Mouse (Mus musculus) forebrain, embryonic 14.5 days (tissue): ENCODE measurements around the gene Srebf2. TPM values are rescaled to one million over a fixed set of nuclear protein-coding genes. Genes with fewer than 3 reads are reported as not detected.

Experiments
- ATAC-seq: fragments of 200-750 bp; cut with Nextera tagmentation; 2 replicates; pipeline ENCODE4 v1.8.0; 2017; ENCODE audit warnings: mild to moderate bottlenecking, moderate library complexity
- DNase-seq: peaks from one replicate; pipeline ENCODE4 v3.0.0-alpha.2; 2015; ENCODE audit warnings: low spot score
- H3K27ac ChIP-seq: fragments of 300-500 bp; sonication (generic); 2 replicates; pipeline ENCODE4 v1.5.1; 2014; ENCODE audit warnings: low read depth, mild to moderate bottlenecking, control low read depth, low read length, moderate library complexity
- H3K27me3 ChIP-seq: fragments of 300-500 bp; sonication (generic); replicated peaks from 2 replicates; pipeline ENCODE4 v1.6.1; 2014; ENCODE audit warnings: low read length, control low read depth, mixed read lengths; ENCODE audit not compliant: control insufficient read depth, insufficient read depth
- H3K36me3 ChIP-seq: fragments of 300-500 bp; sonication (generic); 2 replicates; pipeline ENCODE4 v1.6.1; 2014; ENCODE audit warnings: low read length, control low read depth; ENCODE audit not compliant: control insufficient read depth, insufficient read depth
- H3K4me1 ChIP-seq: fragments of 300-500 bp; sonication (generic); 2 replicates; pipeline ENCODE4 v1.6.1; 2014; ENCODE audit warnings: antibody characterized with exemption, low read length, control low read depth; ENCODE audit not compliant: control insufficient read depth, insufficient read depth
- H3K4me2 ChIP-seq: fragments of 300-500 bp; sonication (generic); 2 replicates; pipeline ENCODE4 v1.6.1; 2014; ENCODE audit warnings: mild to moderate bottlenecking, control low read depth, low read length
- H3K4me3 ChIP-seq: fragments of 300-500 bp; sonication (generic); 2 replicates; pipeline ENCODE4 v1.5.1; 2014; ENCODE audit warnings: low read depth, low read length, control low read depth
- H3K9ac ChIP-seq: fragments of 300-500 bp; sonication (generic); 2 replicates; pipeline ENCODE4 v1.6.1; 2014; ENCODE audit warnings: mild to moderate bottlenecking, low read length, control low read depth, moderate library complexity
- H3K9me3 ChIP-seq: fragments of 300-500 bp; sonication (generic); replicated peaks from 2 replicates; pipeline ENCODE4 v1.6.1; 2016; ENCODE audit warnings: low read length, control low read depth, mixed read lengths; ENCODE audit not compliant: control insufficient read depth
- WGBS: fragments of 180-500 bp; shearing (Covaris S2); extraction: QIAGEN DNeasy Blood & Tissue Kit; methylation state at CpG from one replicate; pipeline ENCODE4 v1.1.7; 2014; 5-methylcytosine and 5-hydroxymethylcytosine counted together
- polyA plus RNA-seq: library from polyadenylated mRNA; unstranded; fragments of >200 nt; fragmentation: Nextera tagmentation; extraction: Ambion mirVana; gene quantifications from 2 replicates; pipeline ENCODE4 v1.2.1, GENCODE M21; 2014

Gene Srebf2
- polyA plus RNA-seq, 1 experiment from 2014 or later, result 99.6 TPM

DNA sequence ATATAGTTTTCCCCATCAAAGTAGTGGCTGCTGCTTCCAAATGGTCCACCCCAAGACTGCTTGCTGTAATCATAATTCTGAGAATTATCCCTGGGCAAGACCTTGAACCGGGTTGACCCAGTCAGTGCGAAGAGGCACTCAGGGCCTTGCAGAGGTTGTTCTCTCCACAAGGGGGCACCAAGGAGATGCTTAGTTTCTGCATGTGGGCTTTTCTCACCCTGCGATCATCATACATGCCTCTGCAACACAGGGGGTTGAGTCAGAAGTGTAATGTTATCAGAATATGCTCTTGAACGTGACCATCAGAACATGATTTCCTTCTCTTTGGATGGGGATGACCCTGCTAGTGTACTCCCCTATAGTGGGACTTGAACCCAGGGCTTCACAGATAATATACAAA lies 8.4 kb upstream of the Srebf2 start:
- H3K9ac ChIP-seq, result no peak overlapping the region
- H3K4me1 ChIP-seq, result no peaks in the 10 kb centered on the region
- ATAC-seq, result no peak; the same call in 1 of the 2 replicates
- H3K27me3 ChIP-seq, result no peaks in the 10 kb centered on the region
- H3K4me2 ChIP-seq, result no peak overlapping the region
- H3K9me3 ChIP-seq, result no peaks in the 10 kb centered on the region
- peak; percentile 81 for DNase-seq
- H3K4me3 ChIP-seq, result no peak overlapping the region
- no peak overlapping the region for H3K27ac ChIP-seq
- WGBS, result 48% methylated on average over 4 of the region's 4 CpGs
- H3K36me3 ChIP-seq, result peaks cover 12% of the 10 kb centered on the region

DNA sequence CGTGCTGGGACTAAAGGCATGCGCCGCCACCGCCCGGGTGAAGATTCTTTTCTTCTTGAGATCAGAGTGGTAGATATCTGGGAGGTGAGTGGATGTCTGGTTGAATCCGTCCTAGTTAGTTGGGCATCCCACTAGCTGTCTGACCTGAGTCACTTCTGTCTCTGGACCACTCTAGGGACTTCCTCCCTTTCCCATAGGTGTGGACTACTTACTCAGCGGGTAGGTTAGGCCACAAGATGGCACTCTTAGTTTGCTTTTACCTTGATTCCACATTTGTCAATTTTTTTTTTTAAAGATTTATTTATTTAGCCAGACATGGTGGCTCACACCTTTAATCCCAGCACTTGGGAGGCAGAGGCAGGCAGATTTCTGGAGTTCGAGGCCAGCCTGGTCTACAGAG lies 7.8 kb upstream of the Srebf2 start:
- no peak overlapping the region for H3K9ac ChIP-seq
- 0 out of 2 replicates have a peak, but pooled peaks cover 3% of the 10 kb centered on the region for H3K4me1 ChIP-seq
- 89% methylated on average over 8 of the region's 8 CpGs for WGBS
- H3K27ac ChIP-seq, result no peak overlapping the region
- H3K27me3 ChIP-seq, result no peaks in the 10 kb centered on the region
- no peak overlapping the region for H3K4me3 ChIP-seq
- no peaks in the 10 kb centered on the region for H3K9me3 ChIP-seq
- no peak for ATAC-seq
- H3K36me3 ChIP-seq, result peaks cover 12% of the 10 kb centered on the region
- H3K4me2 ChIP-seq, result no peak overlapping the region
- peak; percentile 40 for DNase-seq

DNA sequence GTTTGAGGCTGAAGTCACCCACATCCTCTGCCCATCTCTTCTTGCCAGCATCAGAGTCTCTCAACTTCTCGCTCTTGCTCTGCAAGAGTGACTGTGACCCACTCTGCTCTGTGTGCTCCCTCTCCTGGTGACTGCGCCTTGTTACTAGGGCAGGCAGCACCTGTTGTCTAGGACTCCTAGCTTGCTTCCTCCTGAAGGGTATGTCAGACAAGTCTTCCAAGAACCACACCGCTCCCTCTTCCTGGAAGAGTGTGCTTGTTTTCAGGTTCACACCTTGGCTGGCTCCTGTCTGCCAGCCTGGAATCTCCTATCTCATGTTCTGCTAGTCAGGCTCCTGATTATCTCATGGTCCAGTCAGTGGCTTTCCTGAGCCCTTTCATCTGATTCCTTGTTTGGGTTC lies 6.6 kb upstream of the Srebf2 start:
- H3K4me2 ChIP-seq, result no peak overlapping the region
- H3K4me1 ChIP-seq, result 0 out of 2 replicates have a peak, but pooled peaks cover 3% of the 10 kb centered on the region
- no peak overlapping the region for H3K4me3 ChIP-seq
- H3K27me3 ChIP-seq, result no peaks in the 10 kb centered on the region
- 91% methylated on average over 3 of the region's 3 CpGs for WGBS
- no peaks in the 10 kb centered on the region for H3K9me3 ChIP-seq
- no peak overlapping the region for H3K27ac ChIP-seq
- DNase-seq, result no peak
- ATAC-seq, result no peak
- H3K36me3 ChIP-seq, result peaks cover 12% of the 10 kb centered on the region
- no peak overlapping the region for H3K9ac ChIP-seq

DNA sequence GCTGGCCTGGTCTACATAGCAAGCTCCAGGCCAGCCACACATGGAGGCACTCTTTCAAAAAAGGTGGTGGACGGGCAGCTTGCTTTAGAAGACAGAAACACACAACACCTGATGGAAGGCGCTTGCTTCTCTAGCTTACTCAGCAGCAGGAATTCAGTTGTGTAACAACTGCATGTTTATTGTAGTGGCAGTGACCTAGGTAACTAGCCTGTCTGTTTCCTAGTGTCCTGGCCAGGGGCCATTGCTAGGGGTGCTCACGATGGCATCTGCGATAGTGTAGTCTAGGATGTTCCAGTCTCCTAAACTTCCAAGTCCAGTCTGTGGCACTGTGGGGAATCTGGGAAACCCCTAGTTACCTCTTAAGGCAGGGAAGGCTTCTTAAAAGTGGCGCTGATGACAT lies 2.8 kb upstream of the Srebf2 start:
- no peak overlapping the region for H3K4me2 ChIP-seq
- ATAC-seq (no peak), DNase-seq (no peak)
- peaks cover 21% of the 10 kb centered on the region for H3K4me1 ChIP-seq
- no peak overlapping the region for H3K4me3 ChIP-seq
- no peak overlapping the region for H3K9ac ChIP-seq
- H3K9me3 ChIP-seq, result no peaks in the 10 kb centered on the region
- 78% methylated on average over 5 of the region's 5 CpGs for WGBS
- peaks cover 9% of the 10 kb centered on the region for H3K36me3 ChIP-seq
- H3K27me3 ChIP-seq, result no peaks in the 10 kb centered on the region
- H3K27ac ChIP-seq, result peak overlapping the region; percentile 15; the same call in 1 of the 2 replicates

DNA sequence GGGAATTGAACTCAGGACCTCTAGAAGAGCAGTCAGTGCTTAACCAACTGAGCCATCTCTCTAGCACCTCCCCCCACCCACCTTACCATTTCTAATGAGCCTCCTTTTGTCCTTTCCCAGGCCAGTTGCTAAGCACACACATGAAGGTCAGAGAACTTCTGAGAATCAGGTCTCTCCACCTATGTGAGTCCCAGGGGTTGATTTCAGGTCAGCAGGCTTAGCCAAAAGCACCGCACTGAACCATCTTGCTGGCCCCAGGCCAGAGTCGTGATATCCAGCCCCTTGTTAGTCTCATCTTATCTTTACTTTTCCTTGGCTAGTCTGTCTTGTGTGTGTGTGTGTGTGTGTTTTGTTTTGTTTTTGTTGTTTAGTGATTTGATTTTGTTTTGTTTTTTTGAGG lies 1.6 kb upstream of the Srebf2 start:
- H3K9ac ChIP-seq, result no peak overlapping the region
- H3K27ac ChIP-seq, result peak overlapping the region; percentile 95
- peaks cover 9% of the 10 kb centered on the region for H3K36me3 ChIP-seq
- DNase-seq, result no peak
- H3K4me2 ChIP-seq, result no peak overlapping the region
- H3K9me3 ChIP-seq, result no peaks in the 10 kb centered on the region
- peaks cover 25% of the 10 kb centered on the region for H3K4me1 ChIP-seq
- 38% methylated on average over 2 of the region's 2 CpGs for WGBS
- no peaks in the 10 kb centered on the region for H3K27me3 ChIP-seq
- H3K4me3 ChIP-seq, result no peak overlapping the region
- no peak for ATAC-seq

DNA sequence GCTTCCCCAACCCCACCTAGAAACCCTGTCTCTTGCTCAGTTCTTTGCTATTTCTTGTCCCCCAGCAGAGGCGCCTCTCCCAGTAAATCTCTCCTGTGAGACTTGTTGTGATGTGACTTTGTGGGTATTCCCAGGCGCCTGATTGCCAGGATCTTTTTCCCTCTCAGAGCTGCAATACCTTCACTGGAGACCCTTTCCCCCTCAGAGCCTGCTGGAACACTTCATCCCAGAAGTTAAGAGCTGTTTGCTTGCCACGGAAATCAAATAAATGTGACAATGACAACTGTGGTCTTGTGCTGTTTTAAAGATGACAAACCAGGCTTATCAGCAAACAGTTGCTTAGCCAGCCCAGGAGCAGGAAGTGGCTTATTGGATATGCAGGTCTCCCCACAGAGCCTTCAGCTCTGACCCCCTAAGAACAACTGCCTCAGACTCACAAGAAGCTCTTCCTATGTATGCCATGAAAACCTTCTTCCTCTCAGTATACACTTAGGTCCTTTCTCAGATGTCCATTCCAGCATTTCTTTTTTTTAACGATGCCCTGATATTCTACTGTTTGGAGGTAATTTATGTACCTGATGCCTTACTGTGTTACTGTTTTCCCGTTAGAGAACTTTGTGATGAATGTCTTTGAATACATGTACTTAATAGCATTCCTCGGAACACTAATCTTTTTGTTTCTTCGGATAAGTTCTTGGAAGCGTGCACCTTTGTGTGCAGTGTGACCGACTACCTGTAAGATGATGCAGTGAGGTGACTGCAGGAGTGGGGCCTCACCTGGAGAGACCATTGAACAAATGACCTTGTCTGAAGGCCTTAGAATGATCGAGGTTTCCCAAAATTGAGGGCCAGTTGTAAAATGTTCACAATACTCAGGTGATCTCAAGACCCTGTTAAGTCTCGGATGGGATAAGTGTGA lies 871 bp upstream of the Srebf2 start:
- Histone ChIP-seq H3K27ac (peak overlapping the region; percentile 95), H3K4me2 (peak overlapping the region; percentile 55), H3K36me3 (peaks cover 9% of the 10 kb centered on the region), H3K27me3 (no peaks in the 10 kb centered on the region), H3K9ac (peak overlapping the region; percentile 41), H3K9me3 (no peaks in the 10 kb centered on the region), H3K4me3 (peak overlapping the region; percentile 88), H3K4me1 (peaks cover 27% of the 10 kb centered on the region)
- ATAC-seq (no peak), DNase-seq (peak; percentile 20)
- WGBS, result 7% methylated on average over 11 of the region's 11 CpGs

DNA sequence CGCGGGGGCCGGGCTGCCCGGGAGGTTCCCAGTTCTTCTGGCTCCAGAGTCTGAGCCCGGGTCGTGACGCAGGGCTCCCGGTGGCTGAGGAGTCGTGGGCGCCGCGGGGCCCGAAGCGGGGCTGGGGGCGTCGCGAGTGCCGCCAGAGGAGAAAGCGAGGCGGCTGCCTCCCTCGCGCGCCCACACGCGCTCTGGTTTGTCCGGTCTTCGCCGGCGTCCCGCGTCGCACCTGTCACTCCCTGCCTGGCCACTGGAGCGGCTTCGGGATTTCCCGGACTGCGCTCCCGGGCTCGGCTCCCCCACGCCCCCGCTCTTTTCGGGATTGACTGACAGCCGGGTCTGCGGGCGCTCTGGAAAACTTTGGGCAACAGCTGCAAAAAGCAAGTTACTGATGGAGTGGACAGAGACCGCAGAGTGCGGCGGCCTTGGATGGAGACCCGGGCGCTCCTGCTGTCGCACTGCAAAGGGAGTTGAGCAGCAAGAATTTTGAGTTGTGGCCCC lies 680 bp downstream of the Srebf2 start:
- peak overlapping the region; percentile 89 for H3K4me2 ChIP-seq
- H3K36me3 ChIP-seq, result peaks cover 8% of the 10 kb centered on the region; the same call in 1 of the 2 replicates
- peak overlapping the region; percentile 98 for H3K27ac ChIP-seq
- DNase-seq (peak; percentile 62), ATAC-seq (peak; percentile 3; the same call in 1 of the 2 replicates)
- WGBS, result 1% methylated on average over 43 of the region's 50 CpGs
- H3K9ac ChIP-seq, result peak overlapping the region; percentile 87
- peaks cover 31% of the 10 kb centered on the region for H3K4me1 ChIP-seq
- no peaks in the 10 kb centered on the region for H3K27me3 ChIP-seq
- H3K4me3 ChIP-seq, result peak overlapping the region; percentile 88
- H3K9me3 ChIP-seq, result no peaks in the 10 kb centered on the region

DNA sequence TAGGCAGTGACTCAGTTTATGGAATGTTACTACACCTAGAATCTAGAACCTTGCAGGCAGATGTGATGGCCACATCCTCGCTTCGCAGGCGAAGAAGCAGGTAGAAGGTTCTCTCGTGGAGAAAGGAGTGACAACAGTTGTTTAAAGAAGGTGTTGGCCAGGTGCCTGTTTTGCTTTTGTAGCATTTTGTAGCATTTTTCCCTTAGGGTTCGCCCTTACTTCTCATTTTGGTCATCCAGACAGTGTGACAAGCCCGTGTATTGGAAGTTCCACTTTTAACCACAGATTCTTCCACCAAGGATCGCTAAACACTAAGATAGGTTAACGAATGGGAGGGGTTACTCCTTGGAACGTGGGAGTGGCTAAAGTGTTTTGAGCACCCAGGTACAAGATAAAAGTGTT lies 1.5 kb downstream of the Srebf2 start:
- H3K4me2 ChIP-seq, result peak overlapping the region; percentile 89
- DNase-seq (peak; percentile 10), ATAC-seq (no peak)
- H3K4me1 ChIP-seq, result peaks cover 34% of the 10 kb centered on the region
- peak overlapping the region; percentile 88 for H3K4me3 ChIP-seq
- peaks cover 8% of the 10 kb centered on the region; the same call in 1 of the 2 replicates for H3K36me3 ChIP-seq
- peak overlapping the region; percentile 87 for H3K9ac ChIP-seq
- H3K27me3 ChIP-seq, result no peaks in the 10 kb centered on the region
- 13% methylated on average over 9 of the region's 9 CpGs for WGBS
- no peaks in the 10 kb centered on the region for H3K9me3 ChIP-seq
- H3K27ac ChIP-seq, result peak overlapping the region; percentile 98

DNA sequence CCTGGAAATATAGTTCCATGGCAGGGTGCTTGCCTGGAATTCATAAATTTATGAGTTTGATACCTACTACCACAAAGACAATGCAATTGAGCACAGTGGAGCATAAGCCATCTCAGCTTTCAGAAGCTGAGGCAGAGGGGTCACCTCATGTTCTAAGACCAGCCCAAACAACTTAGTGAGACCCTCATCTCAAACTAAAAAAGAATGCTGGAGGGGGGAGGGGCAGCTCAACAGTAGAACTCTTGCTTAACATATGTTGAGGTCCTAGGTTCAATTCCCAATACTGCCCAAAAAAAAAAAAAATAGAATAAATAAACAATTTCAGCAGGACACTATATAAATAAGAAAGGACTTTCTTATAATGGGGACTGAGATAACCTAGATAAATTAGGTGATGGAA lies 3.1 kb downstream of the Srebf2 start:
- peaks cover 8% of the 10 kb centered on the region; the same call in 1 of the 2 replicates for H3K36me3 ChIP-seq
- H3K27ac ChIP-seq, result no peak overlapping the region
- no peak overlapping the region for H3K4me2 ChIP-seq
- H3K4me3 ChIP-seq, result no peak overlapping the region
- H3K27me3 ChIP-seq, result no peaks in the 10 kb centered on the region
- H3K4me1 ChIP-seq, result peaks cover 34% of the 10 kb centered on the region
- no peak overlapping the region for H3K9ac ChIP-seq
- H3K9me3 ChIP-seq, result no peaks in the 10 kb centered on the region
- DNase-seq (no peak), ATAC-seq (no peak)
